Mouse (Mus musculus) embryonic facial prominence, embryonic 14.5 days (tissue): Measurements from ENCODE around the gene Bcl7c. TPM values are rescaled to one million over a fixed set of nuclear protein-coding genes. Genes with fewer than 3 reads are reported as not detected.

Experiments used
- ATAC-seq: fragments of 200-750 bp; cut with Nextera tagmentation; 2 replicates; pipeline ENCODE4 v1.8.0; 2017; ENCODE audit warnings: low read depth, moderate number of reproducible peaks, moderate TSS enrichment
- DNase-seq: peaks from one replicate; pipeline ENCODE4 v3.0.0-alpha.2; 2015; ENCODE audit warnings: low spot score
- H3K27ac ChIP-seq: fragments of 300-500 bp; sonication (generic); replicated peaks from 2 replicates; pipeline ENCODE4 v1.5.1; 2014; ENCODE audit warnings: low read depth, mild to moderate bottlenecking, low read length, moderate library complexity
- H3K27me3 ChIP-seq: fragments of 300-500 bp; sonication (generic); replicated peaks from 2 replicates; pipeline ENCODE4 v1.6.1; 2014; ENCODE audit warnings: low read length; ENCODE audit not compliant: control insufficient read depth, insufficient read depth
- H3K36me3 ChIP-seq: fragments of 300-500 bp; sonication (generic); 2 replicates; pipeline ENCODE4 v1.6.1; 2014; ENCODE audit warnings: low read length, mixed read lengths; ENCODE audit not compliant: control insufficient read depth, insufficient read depth
- H3K4me1 ChIP-seq: fragments of 300-500 bp; sonication (generic); 2 replicates; pipeline ENCODE4 v1.6.1; 2014; ENCODE audit warnings: antibody characterized with exemption, low read length; ENCODE audit not compliant: control insufficient read depth, insufficient read depth
- H3K4me2 ChIP-seq: fragments of 300-500 bp; sonication (generic); 2 replicates; pipeline ENCODE4 v1.6.1; 2014; ENCODE audit warnings: low read depth, mild to moderate bottlenecking, low read length, moderate library complexity, mixed read lengths
- H3K4me3 ChIP-seq: fragments of 300-500 bp; sonication (generic); 2 replicates; pipeline ENCODE4 v1.5.1; 2014; ENCODE audit warnings: low read depth, mild to moderate bottlenecking, low read length
- H3K9ac ChIP-seq: fragments of 300-500 bp; sonication (generic); 2 replicates; pipeline ENCODE4 v1.6.1; 2014; ENCODE audit warnings: low read depth, mild to moderate bottlenecking, low read length, moderate library complexity, mixed read lengths
- H3K9me3 ChIP-seq: fragments of 300-500 bp; sonication (generic); 2 replicates; pipeline ENCODE4 v1.6.1; 2016; ENCODE audit warnings: low read length; ENCODE audit not compliant: control insufficient read depth
- WGBS: fragments of 180-500 bp; shearing (Covaris S2); extraction: QIAGEN DNeasy Blood & Tissue Kit; methylation state at CpG from one replicate; pipeline ENCODE4 v1.1.7; 2014; 5-methylcytosine and 5-hydroxymethylcytosine counted together
- polyA plus RNA-seq: library from polyadenylated mRNA; unstranded; fragments of >200 nt; fragmentation: Nextera tagmentation; extraction: Ambion mirVana; gene quantifications from 2 replicates; pipeline ENCODE4 v1.2.1, GENCODE M21; 2014

The Bcl7c gene
- polyA plus RNA-seq, 1 experiment from 2014 or later = 86.6 TPM

DNA sequence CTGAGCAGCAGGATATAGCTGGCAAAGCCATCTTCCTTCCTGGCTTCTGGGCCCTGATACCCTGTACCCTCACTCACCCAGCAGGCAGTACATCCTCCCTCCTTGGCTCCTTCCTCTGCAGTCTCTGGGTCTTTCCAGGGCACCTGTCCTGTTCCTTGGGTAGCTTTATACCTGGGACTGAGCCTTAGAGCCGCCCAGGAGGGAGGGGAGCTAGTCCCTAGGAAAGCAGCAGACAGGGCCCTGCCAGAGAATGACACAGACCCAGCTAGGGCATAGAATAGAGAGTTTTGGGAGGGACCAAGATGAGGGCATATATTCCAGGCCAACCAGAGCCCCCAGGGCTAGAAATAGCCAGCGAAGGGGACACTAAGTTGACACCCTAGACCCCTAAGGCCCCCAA is 16.8 kb upstream of the Bcl7c start:
- 35% methylated on average over 2 of the region's 2 CpGs for WGBS
- ATAC-seq (peak; percentile 50; the same call in 1 of the 2 replicates), DNase-seq (no peak)
- no peaks in the 10 kb centered on the region for H3K36me3 ChIP-seq
- H3K4me1 ChIP-seq = no peaks in the 10 kb centered on the region
- no peak overlapping the region for H3K27ac ChIP-seq
- no peaks in the 10 kb centered on the region for H3K9me3 ChIP-seq
- H3K4me3 ChIP-seq = no peak overlapping the region
- no peaks in the 10 kb centered on the region for H3K27me3 ChIP-seq
- H3K4me2 ChIP-seq = no peak overlapping the region
- no peak overlapping the region for H3K9ac ChIP-seq

DNA sequence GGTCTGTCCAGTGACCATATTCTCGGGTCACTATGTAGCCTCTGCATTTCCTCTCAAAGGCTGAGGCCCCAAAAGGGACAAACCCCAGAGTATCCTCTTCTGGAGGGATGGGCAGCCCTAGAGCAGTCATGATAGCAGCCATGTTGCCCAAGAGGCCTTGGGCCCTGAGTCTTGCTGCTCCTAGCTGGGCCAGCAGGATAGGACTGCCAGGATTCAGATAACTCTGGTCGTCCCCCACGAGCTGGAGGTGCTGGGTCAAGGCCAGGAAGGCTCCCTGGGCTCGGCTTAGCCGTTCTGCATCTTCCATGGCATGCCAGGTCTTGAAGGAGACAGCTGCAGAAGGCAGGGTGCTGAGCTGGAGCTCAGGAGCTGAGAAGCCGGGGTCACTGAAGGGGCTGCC is 10.5 kb upstream of the Bcl7c start:
- DNase-seq (no peak), ATAC-seq (no peak)
- Histone ChIP-seq H3K9me3 (no peaks in the 10 kb centered on the region), H3K9ac (no peak overlapping the region), H3K27ac (no peak overlapping the region), H3K4me1 (no peaks in the 10 kb centered on the region), H3K27me3 (no peaks in the 10 kb centered on the region), H3K4me3 (no peak overlapping the region), H3K36me3 (peaks cover 15% of the 10 kb centered on the region), H3K4me2 (no peak overlapping the region)
- 88% methylated on average over 6 of the region's 6 CpGs for WGBS

DNA sequence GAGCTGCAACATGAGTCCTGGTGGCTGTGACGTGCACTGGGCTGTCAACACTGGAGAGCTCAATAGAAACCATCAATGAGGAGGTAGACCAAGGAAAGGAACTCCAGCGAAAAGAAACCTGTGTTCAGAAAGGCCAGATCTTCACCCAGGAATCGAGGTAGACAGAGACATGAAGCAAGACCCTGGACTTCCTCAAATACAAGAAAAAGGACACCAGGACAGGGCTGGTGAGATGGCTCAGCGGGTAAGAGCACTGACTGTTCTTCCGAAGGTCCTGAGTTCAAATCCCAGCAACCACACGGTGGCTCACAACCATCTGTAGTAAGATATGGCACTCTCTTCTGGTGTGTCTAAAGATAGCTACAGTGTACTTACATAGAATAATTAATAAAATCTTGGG is 9.6 kb upstream of the Bcl7c start:
- Histone ChIP-seq H3K4me1 (peaks cover 6% of the 10 kb centered on the region; the same call in 1 of the 2 replicates), H3K4me3 (no peak overlapping the region), H3K4me2 (no peak overlapping the region), H3K9ac (no peak overlapping the region), H3K27ac (no peak overlapping the region), H3K9me3 (no peaks in the 10 kb centered on the region), H3K27me3 (no peaks in the 10 kb centered on the region), H3K36me3 (peaks cover 15% of the 10 kb centered on the region)
- no peak for DNase-seq
- WGBS = 90% methylated on average over 6 of the region's 6 CpGs
- no peak for ATAC-seq

DNA sequence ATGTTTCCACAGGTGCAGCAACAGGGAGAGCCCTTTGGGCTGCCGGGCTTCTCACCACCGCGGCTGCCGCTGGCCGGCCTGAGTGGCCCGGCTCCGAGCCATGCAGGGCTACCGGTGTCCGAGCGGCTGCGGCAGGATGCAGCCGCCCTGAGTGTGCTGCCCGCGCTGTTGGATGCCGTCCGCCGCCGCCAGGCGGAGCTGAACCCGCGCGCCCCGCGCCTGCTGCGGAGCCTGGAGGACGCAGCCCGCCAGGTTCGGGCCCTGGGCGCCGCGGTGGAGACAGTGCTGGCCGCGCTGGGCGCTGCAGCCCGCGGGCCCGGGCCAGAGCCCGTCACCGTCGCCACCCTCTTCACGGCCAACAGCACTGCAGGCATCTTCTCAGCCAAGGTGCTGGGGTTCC is 8.3 kb upstream of the Bcl7c start:
- Histone ChIP-seq H3K4me3 (peak overlapping the region; percentile 28), H3K27ac (no peak overlapping the region), H3K36me3 (peaks cover 15% of the 10 kb centered on the region), H3K9me3 (no peaks in the 10 kb centered on the region), H3K4me1 (peaks cover 11% of the 10 kb centered on the region), H3K4me2 (peak overlapping the region; percentile 56), H3K9ac (peak overlapping the region; percentile 48), H3K27me3 (no peaks in the 10 kb centered on the region)
- ATAC-seq (peak; percentile 32; the same call in 1 of the 2 replicates), DNase-seq (peak; percentile 36)
- WGBS = 1% methylated on average over 17 of the region's 41 CpGs

DNA sequence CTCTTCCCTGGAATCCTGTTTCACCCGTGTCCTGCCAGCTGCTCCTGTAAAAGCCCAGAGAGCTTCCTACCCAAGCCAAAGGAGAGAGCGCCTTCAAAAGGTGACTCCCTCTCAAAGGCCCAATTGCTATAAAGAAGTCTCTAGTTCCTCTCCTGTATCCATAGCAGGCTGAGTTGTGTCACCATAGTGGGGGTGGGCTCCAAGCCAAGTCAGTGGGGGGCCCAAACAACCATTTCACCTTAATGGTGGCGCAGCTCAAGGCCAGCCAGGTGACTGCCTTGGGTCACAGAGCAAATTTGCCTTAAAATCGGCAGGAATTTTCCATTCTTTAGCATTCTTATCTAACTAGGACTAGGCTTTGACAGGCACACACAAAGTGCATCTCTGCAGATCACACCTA is 6.1 kb upstream of the Bcl7c start:
- 81% methylated on average over 4 of the region's 4 CpGs for WGBS
- Histone ChIP-seq H3K4me3 (no peak overlapping the region), H3K9me3 (no peaks in the 10 kb centered on the region), H3K4me1 (peaks cover 22% of the 10 kb centered on the region), H3K36me3 (peaks cover 15% of the 10 kb centered on the region), H3K9ac (no peak overlapping the region), H3K4me2 (no peak overlapping the region), H3K27me3 (no peaks in the 10 kb centered on the region), H3K27ac (no peak overlapping the region)
- ATAC-seq (no peak), DNase-seq (no peak)

DNA sequence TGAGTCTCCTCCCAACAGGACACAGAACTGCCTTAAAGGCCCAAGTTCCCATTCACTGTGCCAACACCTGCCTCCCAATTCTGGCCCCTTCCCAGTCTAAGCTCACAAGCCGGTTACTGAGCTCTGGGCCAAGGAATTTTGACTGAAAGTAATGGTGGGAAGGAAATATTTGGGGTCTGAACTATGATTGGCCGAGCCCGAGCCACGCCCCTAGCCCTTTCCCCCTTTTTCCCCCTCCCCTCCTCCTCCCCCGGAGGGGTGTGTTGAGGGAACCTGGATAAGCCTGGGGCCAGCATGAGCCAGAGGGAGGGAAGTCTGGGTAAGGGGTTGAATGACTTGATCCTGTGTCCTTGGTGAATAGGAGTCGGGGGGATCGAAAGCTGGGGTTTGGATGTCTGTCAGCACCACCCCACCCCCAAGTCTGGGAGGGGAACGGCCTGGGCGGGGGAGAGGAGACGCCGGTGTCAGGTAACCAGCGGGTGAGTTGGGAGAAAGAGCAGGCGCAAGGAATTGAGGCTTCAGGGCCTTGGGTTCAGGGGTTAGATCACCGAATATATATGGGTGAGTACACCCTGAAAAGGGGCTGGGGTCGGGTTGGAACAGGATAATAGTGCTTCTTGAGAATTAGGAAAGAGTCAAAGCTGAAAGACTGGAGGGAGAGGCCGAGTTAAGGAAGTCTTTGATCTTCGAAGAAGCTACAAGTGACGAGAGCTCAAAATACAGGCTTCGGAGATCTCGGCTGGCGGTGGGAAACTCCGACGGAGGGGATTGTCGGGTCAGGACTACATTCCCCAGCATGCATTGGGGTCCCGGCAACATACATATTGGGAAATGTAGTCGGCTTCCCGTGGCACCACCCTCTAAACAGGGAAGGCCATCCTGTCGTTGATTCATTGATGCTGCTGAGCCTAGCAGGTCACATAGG is 4.0 kb upstream of the Bcl7c start, which contains the start of gene Ctf1:
Ctf1 (plus strand) TSS at position 276 of the 925 bp plus-strand sequence.
- Histone ChIP-seq H3K36me3 (0 out of 2 replicates have a peak, but pooled peaks cover 8% of the 10 kb centered on the region), H3K4me2 (peak within 1 kb of the TSS; percentile 72), H3K4me3 (peak within 1 kb of the TSS; percentile 51), H3K4me1 (peaks cover 25% of the 10 kb centered on the region), H3K9me3 (no peaks in the 10 kb centered on the region), H3K27ac (peak within 1 kb of the TSS; percentile 97), H3K9ac (peak within 1 kb of the TSS; percentile 70), H3K27me3 (no peaks in the 10 kb centered on the region)
- ATAC-seq (peak; percentile 71), DNase-seq (peak; percentile 97)
- 1% methylated on average over 27 of the region's 28 CpGs for WGBS

DNA sequence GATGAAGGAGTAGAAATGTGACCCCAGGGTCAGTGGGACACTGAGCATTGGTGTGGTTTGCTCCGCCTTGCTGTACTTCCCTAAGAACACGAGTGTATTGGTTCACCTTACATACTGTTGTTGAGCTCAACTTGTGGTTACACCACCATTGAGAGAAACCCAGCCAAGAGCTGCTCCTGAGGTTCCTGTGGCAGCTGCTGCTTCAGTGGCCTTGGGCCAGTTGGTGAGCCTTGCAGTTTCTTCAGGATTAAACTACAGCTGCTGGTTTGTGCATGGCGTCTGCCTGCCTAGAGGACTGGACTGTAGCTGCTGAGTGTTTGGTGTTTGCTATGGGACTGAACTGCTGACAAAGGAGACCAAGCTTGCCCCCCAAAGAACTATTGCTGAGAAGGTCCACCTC is 2.7 kb upstream of the Bcl7c start:
- ATAC-seq (no peak), DNase-seq (peak; percentile 80)
- Histone ChIP-seq H3K4me3 (no peak overlapping the region), H3K36me3 (peaks cover 15% of the 10 kb centered on the region), H3K4me2 (peak overlapping the region; percentile 72), H3K27me3 (no peaks in the 10 kb centered on the region), H3K4me1 (peaks cover 36% of the 10 kb centered on the region), H3K9me3 (no peaks in the 10 kb centered on the region), H3K9ac (peak overlapping the region; percentile 30; the same call in 1 of the 2 replicates), H3K27ac (peak overlapping the region; percentile 97)
- WGBS = 54% methylated on average over 3 of the region's 3 CpGs

DNA sequence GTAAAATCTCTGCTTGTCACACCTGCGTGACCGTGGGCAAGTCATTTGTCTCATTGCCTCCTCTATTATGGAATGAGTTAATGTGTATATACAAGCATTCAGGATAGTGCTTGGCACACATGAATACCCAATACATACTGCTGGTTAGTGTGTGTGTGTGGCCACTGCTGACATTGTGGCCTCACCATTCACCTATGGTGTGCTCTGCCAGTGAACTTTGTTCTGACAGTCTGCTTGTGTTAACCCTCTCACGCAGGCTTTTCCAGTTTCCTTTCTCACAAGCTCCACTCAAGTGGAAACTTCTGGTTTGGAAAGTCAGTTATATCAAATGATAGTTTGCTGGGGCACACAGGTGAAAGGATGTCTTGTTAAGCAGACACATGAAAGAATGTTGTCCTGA is 2.3 kb upstream of the Bcl7c start:
- no peak for ATAC-seq
- 85% methylated on average over 3 of the region's 3 CpGs for WGBS
- Histone ChIP-seq H3K36me3 (peaks cover 19% of the 10 kb centered on the region), H3K9me3 (no peaks in the 10 kb centered on the region), H3K27ac (peak overlapping the region; percentile 97), H3K9ac (no peak overlapping the region), H3K27me3 (no peaks in the 10 kb centered on the region), H3K4me2 (0 out of 2 replicates have a peak overlapping the region, but pooled peaks have one; percentile 72), H3K4me1 (peaks cover 38% of the 10 kb centered on the region), H3K4me3 (no peak overlapping the region)
- DNase-seq = no peak
